Mouse (Mus musculus): Measurements from ENCODE around the gene Mplkip. TPM values are rescaled to one million over a fixed set of nuclear protein-coding genes. Genes with fewer than 3 reads are reported as not detected.

Mplkip gene
- 10 to 100 TPM; 17.1 to 18.5 TPM for total RNA-seq (2021)
- long read RNA-seq, experiment 1, full-length matches to known transcripts: 12 of 12 reads
- long read RNA-seq, experiment 1, partial matches to known transcripts: 0 of 12 reads
- long read RNA-seq, experiment 1, other reads (novel, unspliced or antisense): 0 of 12 reads
- long read RNA-seq, experiment 2, full-length matches to known transcripts: 21 of 21 reads
- long read RNA-seq, experiment 2, partial matches to known transcripts: 0 of 21 reads
- long read RNA-seq, experiment 2, other reads (novel, unspliced or antisense): 0 of 21 reads

- no peak; the same call in 1 of the 2 replicates for TF ChIP-seq CTCF (conservative IDR thresholded peaks at IDR 0.05)
- DNase-seq (ENCODE audit: low spot score in 2 of 2): peak; percentile 100
- Histone ChIP-seq H3K4me3 (peak within 1 kb of the TSS; percentile 86), H3K27ac (peak within 1 kb of the TSS; percentile 98)
Observed at GRCm38 (mm10) chr13:17694911-17695699, at the start of gene Mplkip, which contains the start of gene Sugct. TSS of gene Mplkip (plus strand) at chr13:17695192. TSS of gene Sugct (minus strand) at chr13:17695553.

- DNase-seq (ENCODE audit: low spot score in 2 of 2): no peak
- H3K4me3 ChIP-seq: no peak overlapping the region
- no peak for TF ChIP-seq CTCF (conservative IDR thresholded peaks at IDR 0.05)
- no peak overlapping the region for H3K27ac ChIP-seq
Observed at GRCm38 (mm10) chr13:17667380-17667779, 27.6 kb upstream of the Mplkip start.

- TF ChIP-seq CTCF (conservative IDR thresholded peaks at IDR 0.05): no peak
- Histone ChIP-seq H3K4me3 (no peak overlapping the region), H3K27ac (no peak overlapping the region)
- no peak for DNase-seq (ENCODE audit: low spot score in 2 of 2)
Observed at GRCm38 (mm10) chr13:17671122-17671521, 23.9 kb upstream of the Mplkip start.

GRCm38 (mm10) chr13:17689461-17689860 is 5.5 kb upstream of the Mplkip start:
- no peak overlapping the region for H3K27ac ChIP-seq
- no peak overlapping the region for H3K4me3 ChIP-seq
- TF ChIP-seq CTCF (conservative IDR thresholded peaks at IDR 0.05): no peak
- no peak for DNase-seq (ENCODE audit: low spot score in 2 of 2)

- no peak for TF ChIP-seq CTCF (conservative IDR thresholded peaks at IDR 0.05)
- Histone ChIP-seq H3K4me3 (no peak overlapping the region), H3K27ac (no peak overlapping the region)
- DNase-seq (ENCODE audit: low spot score in 2 of 2): no peak
Observed at GRCm38 (mm10) chr13:17690686-17691085, 4.3 kb upstream of the Mplkip start.

- no peak for TF ChIP-seq CTCF (conservative IDR thresholded peaks at IDR 0.05)
- Histone ChIP-seq H3K4me3 (no peak overlapping the region), H3K27ac (no peak overlapping the region)
- DNase-seq (ENCODE audit: low spot score in 2 of 2): no peak
Observed at GRCm38 (mm10) chr13:17691436-17691835, 3.6 kb upstream of the Mplkip start.

GRCm38 (mm10) chr13:17693816-17694215 is 1.2 kb upstream of the Mplkip start:
- H3K4me3 ChIP-seq: peak overlapping the region; percentile 86

GRCm38 (mm10) chr13:17694414-17694813 is 578 bp upstream of the Mplkip start:
- H3K27ac ChIP-seq: peak overlapping the region; percentile 83
- TF ChIP-seq CTCF (conservative IDR thresholded peaks at IDR 0.05): no peak
- peak overlapping the region; percentile 86 for H3K4me3 ChIP-seq
- no peak for DNase-seq (ENCODE audit: low spot score in 2 of 2)

More at GRCm38 (mm10) chr13:17693816-17694215, 1.2 kb upstream of the Mplkip start:
- peak overlapping the region; percentile 83; the same call in 1 of the 2 replicates for H3K27ac ChIP-seq
- no peak for DNase-seq (ENCODE audit: low spot score in 2 of 2)
- TF ChIP-seq CTCF (conservative IDR thresholded peaks at IDR 0.05): no peak

- peak overlapping the region; percentile 86 for H3K4me3 ChIP-seq
- peak overlapping the region; percentile 98 for H3K27ac ChIP-seq
- TF ChIP-seq CTCF (conservative IDR thresholded peaks at IDR 0.05): no peak
- no peak for DNase-seq (ENCODE audit: low spot score in 2 of 2)
Observed at GRCm38 (mm10) chr13:17695898-17696580, 1.0 kb downstream of the Mplkip start.

- no peak overlapping the region for H3K4me3 ChIP-seq
- no peak for DNase-seq (ENCODE audit: low spot score in 2 of 2)
- H3K27ac ChIP-seq: no peak overlapping the region
- no peak for TF ChIP-seq CTCF (conservative IDR thresholded peaks at IDR 0.05)
Observed at GRCm38 (mm10) chr13:17700090-17700715, 5.2 kb downstream of the Mplkip start.

- Histone ChIP-seq H3K27ac (no peak overlapping the region), H3K4me3 (no peak overlapping the region)
- DNase-seq (ENCODE audit: low spot score in 2 of 2): no peak
- TF ChIP-seq CTCF (conservative IDR thresholded peaks at IDR 0.05): no peak
Observed at GRCm38 (mm10) chr13:17701322-17701721, 6.3 kb downstream of the Mplkip start.

GRCm38 (mm10) chr13:17702311-17702710 is 7.3 kb downstream of the Mplkip start:
- Histone ChIP-seq H3K27ac (no peak overlapping the region), H3K4me3 (no peak overlapping the region)
- no peak for DNase-seq (ENCODE audit: low spot score in 2 of 2)
- TF ChIP-seq CTCF (conservative IDR thresholded peaks at IDR 0.05): no peak

All from layer of hippocampus, adult 2 months (tissue).